Mouse (Mus musculus): ENCODE measurements around the gene Jsrp1. TPM values are rescaled to one million over a fixed set of nuclear protein-coding genes. Genes with fewer than 3 reads are reported as not detected.

The Jsrp1 gene
- polyA plus RNA-seq, 1 experiment = not detected

DNA sequence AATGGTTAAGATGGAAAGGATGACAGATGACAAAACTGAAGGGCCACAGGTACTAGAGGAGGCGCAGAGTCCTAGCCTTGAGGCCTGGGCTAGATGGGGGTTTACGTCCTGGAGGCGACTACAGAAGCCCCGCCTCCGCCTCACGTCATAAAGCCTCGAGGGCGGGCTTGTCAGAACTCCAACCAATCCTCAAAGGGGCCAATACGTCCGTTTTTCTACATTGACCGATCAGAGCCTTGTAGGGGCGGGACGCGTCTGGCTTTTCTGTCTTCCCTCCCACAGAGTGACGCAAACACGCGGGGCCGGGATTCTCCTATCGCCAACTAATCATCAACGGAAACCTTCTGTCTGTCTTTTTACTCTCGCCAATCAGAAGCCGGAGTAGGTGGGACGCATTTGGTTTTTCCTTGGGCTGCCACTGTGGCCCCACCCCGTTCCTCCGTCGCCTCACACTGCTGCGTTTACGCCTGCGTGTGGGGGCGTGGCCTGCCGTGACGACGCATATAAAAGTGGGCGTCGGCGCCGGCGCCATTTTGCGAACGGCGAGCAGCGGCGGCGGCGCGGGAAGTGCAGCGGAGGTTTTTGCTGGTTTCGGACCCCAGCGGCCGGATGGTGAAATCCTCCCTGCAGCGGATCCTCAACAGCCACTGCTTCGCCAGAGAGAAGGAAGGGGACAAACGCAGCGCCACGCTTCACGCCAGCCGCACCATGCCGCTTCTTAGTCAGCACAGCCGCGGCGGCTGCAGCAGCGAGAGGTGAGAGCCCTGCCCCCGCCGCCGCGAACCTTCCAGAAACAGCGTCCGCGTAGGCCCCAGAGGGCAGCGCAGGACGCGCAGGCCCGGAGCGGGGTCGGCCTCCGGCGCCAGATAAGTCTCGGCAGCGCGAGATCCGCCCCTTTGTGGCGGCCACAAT is 13.1 kb upstream of the Jsrp1 start, which contains the start of gene Oaz1:
Gene Oaz1 (plus strand): TSS at position 506 of the 912 bp plus-strand sequence.
- under 1% methylated on average over 77 of the region's 82 CpGs for WGBS
- TF ChIP-seq POLR2A (IDR thresholded peaks at IDR 0.05; ENCODE audit: low read depth, low read length) (peak; percentile 70), CTCF (IDR thresholded peaks at IDR 0.05; ENCODE audit: extremely low read depth, insufficient read length, insufficient replicate concordance, low read depth, low read length) (no peak)

DNA sequence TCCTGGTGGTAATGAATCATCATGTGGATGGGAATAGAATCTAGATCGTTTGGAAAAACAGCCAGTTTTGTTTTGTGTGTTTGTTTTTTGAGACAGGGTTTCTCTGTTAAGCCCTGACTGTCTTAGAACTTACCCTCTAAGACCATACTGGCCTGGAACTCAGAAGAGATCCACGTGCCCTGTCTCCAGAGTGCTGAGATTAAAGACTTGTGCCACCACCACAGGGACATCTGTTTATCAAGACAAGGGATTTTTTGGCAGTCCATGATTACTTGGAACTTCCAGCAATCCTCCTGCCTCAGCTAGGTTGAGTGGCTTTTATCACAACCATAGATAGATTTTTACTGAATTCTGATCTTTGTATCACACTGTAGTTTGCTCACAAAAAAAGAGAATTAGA is 11.5 kb upstream of the Jsrp1 start:
- Histone ChIP-seq H3K4me1 (ENCODE audit: control insufficient read depth, insufficient read depth, insufficient read length, low read length) (peaks cover 11% of the 10 kb centered on the region), H3K27ac (ENCODE audit: insufficient read depth, low read depth, low read length) (no peak overlapping the region), H3K27me3 (ENCODE audit: control insufficient read depth, insufficient read depth, low read length) (no peaks in the 10 kb centered on the region), H3K4me3 (ENCODE audit: low read depth, low read length) (no peak overlapping the region), H3K36me3 (ENCODE audit: control insufficient read depth, insufficient read depth, low read length) (peaks cover 11% of the 10 kb centered on the region)
- WGBS = 71% methylated on average over 2 of the region's 2 CpGs
- no peak for TF ChIP-seq CTCF (IDR thresholded peaks at IDR 0.05; ENCODE audit: extremely low read depth, insufficient read length, insufficient replicate concordance, low read depth, low read length)
- TF ChIP-seq POLR2A (IDR thresholded peaks at IDR 0.05; ENCODE audit: low read depth, low read length) = no peak

More for the DNA sequence above, 13.1 kb upstream of the Jsrp1 start, which contains the start of gene Oaz1:
- Histone ChIP-seq H3K27ac (ENCODE audit: insufficient read depth, low read depth, low read length) (peak within 1 kb of the TSS; percentile 95), H3K4me3 (ENCODE audit: low read depth, low read length) (peak within 1 kb of the TSS; percentile 76), H3K27me3 (ENCODE audit: control insufficient read depth, insufficient read depth, low read length) (no peaks in the 10 kb centered on the region), H3K4me1 (ENCODE audit: control insufficient read depth, insufficient read depth, insufficient read length, low read length) (peaks cover 23% of the 10 kb centered on the region), H3K36me3 (ENCODE audit: control insufficient read depth, insufficient read depth, low read length) (peaks cover 19% of the 10 kb centered on the region)

DNA sequence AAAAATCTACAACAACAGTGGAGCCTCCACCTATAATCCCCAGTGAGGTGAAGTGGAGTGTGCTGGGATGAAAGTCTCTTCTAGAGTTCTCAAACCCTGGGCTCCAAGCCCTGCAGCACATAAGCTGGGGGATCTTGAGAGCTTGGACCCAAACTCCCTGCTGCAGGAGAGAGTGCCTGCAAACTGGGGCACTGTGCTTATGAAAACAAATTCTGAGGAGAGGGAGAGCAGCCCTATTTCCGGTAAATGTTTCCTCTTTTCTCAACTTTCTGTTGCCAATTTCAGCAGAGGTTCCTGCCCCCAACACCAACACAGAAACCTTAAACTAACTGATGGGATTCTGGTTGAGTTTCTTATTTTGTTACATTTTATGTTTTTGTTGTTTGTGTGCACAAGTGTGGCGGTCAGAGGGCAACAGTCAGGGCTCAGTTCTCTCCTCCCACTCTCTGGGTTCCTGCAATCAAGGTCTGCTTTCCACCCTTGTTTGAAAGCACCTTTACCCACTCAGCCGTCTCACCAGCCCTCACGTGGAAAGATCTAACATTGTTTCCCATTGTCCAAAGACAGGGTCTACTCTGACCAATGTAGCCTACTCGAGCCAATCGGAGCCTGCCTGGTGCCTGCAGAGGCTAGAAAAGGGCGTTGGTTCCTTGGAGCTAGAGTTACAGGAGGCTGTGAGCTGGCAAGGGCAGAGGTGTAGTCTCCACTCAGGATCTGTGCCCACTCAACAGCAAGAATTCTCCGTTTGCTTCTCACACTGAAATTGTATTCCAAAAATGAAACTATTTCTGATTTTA is 10.7 kb upstream of the Jsrp1 start:
- 50% methylated on average over 8 of the region's 8 CpGs for WGBS
- H3K36me3 ChIP-seq (ENCODE audit: control insufficient read depth, insufficient read depth, low read length) = peaks cover 3% of the 10 kb centered on the region
- TF ChIP-seq POLR2A (IDR thresholded peaks at IDR 0.05; ENCODE audit: low read depth, low read length) (no peak), CTCF (IDR thresholded peaks at IDR 0.05; ENCODE audit: extremely low read depth, insufficient read length, insufficient replicate concordance, low read depth, low read length) (no peak)
- no peak overlapping the region for H3K4me3 ChIP-seq (ENCODE audit: low read depth, low read length)
- H3K27ac ChIP-seq (ENCODE audit: insufficient read depth, low read depth, low read length) = peak overlapping the region; percentile 40; the same call in 1 of the 2 replicates
- no peaks in the 10 kb centered on the region for H3K27me3 ChIP-seq (ENCODE audit: control insufficient read depth, insufficient read depth, low read length)
- H3K4me1 ChIP-seq (ENCODE audit: control insufficient read depth, insufficient read depth, insufficient read length, low read length) = peaks cover 10% of the 10 kb centered on the region

DNA sequence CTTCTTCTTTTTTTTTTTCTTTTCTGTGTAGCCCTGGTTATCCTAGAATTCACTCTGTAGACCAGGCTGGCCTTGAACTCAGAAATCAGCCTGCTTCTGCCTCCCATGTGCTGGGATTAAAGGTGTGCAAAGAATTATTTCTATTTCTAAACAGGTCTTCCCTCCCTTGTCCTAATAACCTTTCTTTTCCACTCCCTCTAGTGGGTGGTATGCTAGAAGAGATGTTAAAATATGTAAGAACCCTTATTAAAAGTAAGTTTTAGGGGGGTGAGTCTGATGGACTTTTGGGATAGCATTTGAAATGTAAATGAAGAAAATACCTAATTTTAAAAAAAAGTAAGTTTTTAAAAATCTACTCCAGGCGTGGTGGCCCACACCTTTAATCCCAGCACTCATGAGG is 10.0 kb upstream of the Jsrp1 start:
- peaks cover 8% of the 10 kb centered on the region for H3K4me1 ChIP-seq (ENCODE audit: control insufficient read depth, insufficient read depth, insufficient read length, low read length)
- 89% methylated on average over 1 of the region's 1 CpGs for WGBS
- TF ChIP-seq POLR2A (IDR thresholded peaks at IDR 0.05; ENCODE audit: low read depth, low read length) (no peak), CTCF (IDR thresholded peaks at IDR 0.05; ENCODE audit: extremely low read depth, insufficient read length, insufficient replicate concordance, low read depth, low read length) (no peak)
- no peak overlapping the region for H3K27ac ChIP-seq (ENCODE audit: insufficient read depth, low read depth, low read length)
- no peak overlapping the region for H3K4me3 ChIP-seq (ENCODE audit: low read depth, low read length)
- H3K27me3 ChIP-seq (ENCODE audit: control insufficient read depth, insufficient read depth, low read length) = no peaks in the 10 kb centered on the region
- H3K36me3 ChIP-seq (ENCODE audit: control insufficient read depth, insufficient read depth, low read length) = no peaks in the 10 kb centered on the region; the same call in 1 of the 2 replicates

DNA sequence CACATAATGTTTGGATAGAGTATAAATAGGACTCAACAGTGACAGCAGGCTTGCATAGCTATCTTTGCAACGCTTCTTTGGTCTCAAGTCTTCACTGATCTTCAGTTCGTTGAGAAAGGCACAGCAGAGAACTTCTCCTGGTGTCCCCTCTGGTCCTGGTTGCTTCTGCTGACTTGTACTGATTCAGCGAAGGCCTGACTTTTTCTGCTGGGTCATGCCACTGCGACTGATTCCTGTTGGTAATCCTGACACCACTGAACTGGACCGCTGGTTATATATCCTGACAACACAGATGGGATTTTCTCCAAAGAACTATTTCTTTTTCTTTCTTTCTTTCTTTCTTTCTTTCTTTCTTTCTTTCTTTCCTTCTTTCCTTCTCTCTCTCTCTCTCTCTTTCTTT is 9.2 kb upstream of the Jsrp1 start:
- Histone ChIP-seq H3K4me1 (ENCODE audit: control insufficient read depth, insufficient read depth, insufficient read length, low read length) (peaks cover 3% of the 10 kb centered on the region; the same call in 1 of the 2 replicates), H3K4me3 (ENCODE audit: low read depth, low read length) (no peak overlapping the region), H3K27ac (ENCODE audit: insufficient read depth, low read depth, low read length) (no peak overlapping the region), H3K27me3 (ENCODE audit: control insufficient read depth, insufficient read depth, low read length) (no peaks in the 10 kb centered on the region), H3K36me3 (ENCODE audit: control insufficient read depth, insufficient read depth, low read length) (no peaks in the 10 kb centered on the region)
- 84% methylated on average over 5 of the region's 5 CpGs for WGBS
- TF ChIP-seq POLR2A (IDR thresholded peaks at IDR 0.05; ENCODE audit: low read depth, low read length) (no peak), CTCF (IDR thresholded peaks at IDR 0.05; ENCODE audit: extremely low read depth, insufficient read length, insufficient replicate concordance, low read depth, low read length) (no peak)

DNA sequence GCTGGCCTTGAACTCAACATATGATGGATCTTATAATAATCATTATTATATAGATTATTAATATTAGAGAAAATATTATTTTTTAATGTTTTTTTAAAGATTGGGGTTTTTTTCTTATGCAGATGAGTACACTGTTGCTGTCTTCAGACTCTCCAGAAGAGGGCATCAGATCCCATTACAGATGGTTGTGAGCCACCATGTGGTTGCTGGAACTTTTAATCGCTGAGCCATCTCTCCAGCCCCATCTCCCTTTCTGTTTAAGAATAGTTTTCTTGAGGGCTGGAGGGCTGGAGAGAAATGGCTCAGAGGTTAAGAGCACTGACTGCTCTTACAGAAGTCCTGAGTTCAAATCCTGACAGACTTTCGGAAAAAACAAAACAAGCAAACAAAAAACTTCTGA is 8.7 kb upstream of the Jsrp1 start:
- Histone ChIP-seq H3K27ac (ENCODE audit: insufficient read depth, low read depth, low read length) (no peak overlapping the region), H3K4me1 (ENCODE audit: control insufficient read depth, insufficient read depth, insufficient read length, low read length) (peaks cover 3% of the 10 kb centered on the region; the same call in 1 of the 2 replicates), H3K36me3 (ENCODE audit: control insufficient read depth, insufficient read depth, low read length) (no peaks in the 10 kb centered on the region), H3K27me3 (ENCODE audit: control insufficient read depth, insufficient read depth, low read length) (no peaks in the 10 kb centered on the region), H3K4me3 (ENCODE audit: low read depth, low read length) (no peak overlapping the region)
- 37% methylated on average over 2 of the region's 2 CpGs for WGBS
- TF ChIP-seq CTCF (IDR thresholded peaks at IDR 0.05; ENCODE audit: extremely low read depth, insufficient read length, insufficient replicate concordance, low read depth, low read length) (no peak), POLR2A (IDR thresholded peaks at IDR 0.05; ENCODE audit: low read depth, low read length) (no peak)
